Mouse (Mus musculus) forebrain, embryonic 16.5 days (tissue): ENCODE results near the gene Cadm3. TPM values are rescaled to one million over a fixed set of nuclear protein-coding genes. Genes with fewer than 3 reads are reported as not detected.

ENCODE experiments used
- ATAC-seq: fragments of 200-750 bp; cut with Nextera tagmentation; 2 replicates; pipeline ENCODE4 v1.8.0; 2017; ENCODE audit warnings: mild to moderate bottlenecking, moderate library complexity
- H3K27ac ChIP-seq: fragments of 300-500 bp; sonication (generic); 2 replicates; pipeline ENCODE4 v1.5.1; 2014; ENCODE audit warnings: low read length, control low read depth
- H3K27me3 ChIP-seq: fragments of 300-500 bp; sonication (generic); replicated peaks from 2 replicates; pipeline ENCODE4 v1.6.1; 2014; ENCODE audit warnings: low read length; ENCODE audit not compliant: control insufficient read depth, insufficient read depth
- H3K36me3 ChIP-seq: fragments of 300-500 bp; sonication (generic); 2 replicates; pipeline ENCODE4 v1.6.1; 2014; ENCODE audit not compliant: control insufficient read depth, insufficient read depth
- H3K4me1 ChIP-seq: fragments of 300-500 bp; sonication (generic); replicated peaks from 2 replicates; pipeline ENCODE4 v1.6.1; 2014; ENCODE audit warnings: low read length; ENCODE audit not compliant: control insufficient read depth, insufficient read depth
- H3K4me2 ChIP-seq: fragments of 300-500 bp; sonication (generic); 2 replicates; pipeline ENCODE4 v1.6.1; 2014; ENCODE audit warnings: mild to moderate bottlenecking, low read length, control low read depth
- H3K4me3 ChIP-seq: fragments of 300-500 bp; sonication (generic); replicated peaks from 2 replicates; pipeline ENCODE4 v1.5.1; 2014; ENCODE audit warnings: mild to moderate bottlenecking, low read length, control low read depth
- H3K9ac ChIP-seq: fragments of 300-500 bp; sonication (generic); replicated peaks from 2 replicates; pipeline ENCODE4 v1.6.1; 2014; ENCODE audit warnings: low read depth, low read length, control low read depth
- H3K9me3 ChIP-seq: fragments of 300-500 bp; sonication (generic); 2 replicates; pipeline ENCODE4 v1.6.1; 2016; ENCODE audit warnings: low read length; ENCODE audit not compliant: control insufficient read depth
- WGBS: fragments of 180-500 bp; shearing (Covaris S2); extraction: QIAGEN DNeasy Blood & Tissue Kit; methylation state at CpG from one replicate; pipeline ENCODE4 v1.1.7; 2014; 5-methylcytosine and 5-hydroxymethylcytosine counted together
- polyA plus RNA-seq: library from polyadenylated mRNA; unstranded; fragments of >200 nt; fragmentation: Nextera tagmentation; extraction: Ambion mirVana; gene quantifications from 2 replicates; pipeline ENCODE4 v1.2.1, GENCODE M21; 2015

Cadm3 gene
- polyA plus RNA-seq, 1 experiment from 2014 or later = 47.1 TPM

- peaks cover 14% of the 10 kb centered on the region; the same call in 1 of the 2 replicates for H3K36me3 ChIP-seq
- H3K4me2 ChIP-seq = no peak overlapping the region
- 20% methylated on average over 1 of the region's 1 CpGs for whole genome bisulfite sequencing
- H3K27me3 ChIP-seq = no peaks in the 10 kb centered on the region
- ATAC-seq = no peak
- no peak overlapping the region for H3K4me3 ChIP-seq
- peaks cover 15% of the 10 kb centered on the region for H3K4me1 ChIP-seq
- no peak overlapping the region for H3K9ac ChIP-seq
- H3K9me3 ChIP-seq = no peaks in the 10 kb centered on the region
- no peak overlapping the region for H3K27ac ChIP-seq
Observed at GRCm38 (mm10) chr1:173348527-173348926, 19.0 kb downstream of the Cadm3 start.

- 93% methylated on average over 4 of the region's 4 CpGs for WGBS
- ATAC-seq = no peak
- Histone ChIP-seq H3K27ac (no peak overlapping the region), H3K36me3 (peaks cover 24% of the 10 kb centered on the region; the same call in 1 of the 2 replicates), H3K27me3 (no peaks in the 10 kb centered on the region), H3K4me1 (peaks cover 11% of the 10 kb centered on the region), H3K9ac (no peak overlapping the region), H3K4me2 (no peak overlapping the region), H3K4me3 (no peak overlapping the region), H3K9me3 (no peaks in the 10 kb centered on the region)
Observed at GRCm38 (mm10) chr1:173345112-173345511, 22.4 kb downstream of the Cadm3 start.

- H3K4me1 ChIP-seq = peaks cover 6% of the 10 kb centered on the region
- peak; percentile 56; the same call in 1 of the 2 replicates for ATAC-seq
- H3K27me3 ChIP-seq = no peaks in the 10 kb centered on the region
- no peaks in the 10 kb centered on the region for H3K9me3 ChIP-seq
- WGBS = 11% methylated on average over 3 of the region's 3 CpGs
- H3K36me3 ChIP-seq = peaks cover 24% of the 10 kb centered on the region; the same call in 1 of the 2 replicates
- H3K9ac ChIP-seq = no peak overlapping the region
- H3K4me2 ChIP-seq = no peak overlapping the region
- no peak overlapping the region for H3K4me3 ChIP-seq
- H3K27ac ChIP-seq = no peak overlapping the region
Observed at GRCm38 (mm10) chr1:173343934-173344333, 23.6 kb downstream of the Cadm3 start.

GRCm38 (mm10) chr1:173342425-173342824, 25.1 kb downstream of the Cadm3 start:
- H3K9ac ChIP-seq = no peak overlapping the region
- no peaks in the 10 kb centered on the region for H3K27me3 ChIP-seq
- no peaks in the 10 kb centered on the region for H3K9me3 ChIP-seq
- WGBS = 38% methylated on average over 1 of the region's 1 CpGs
- peaks cover 28% of the 10 kb centered on the region; the same call in 1 of the 2 replicates for H3K36me3 ChIP-seq
- H3K27ac ChIP-seq = no peak overlapping the region
- no peak overlapping the region for H3K4me3 ChIP-seq
- peak; percentile 41 for ATAC-seq
- peaks cover 6% of the 10 kb centered on the region for H3K4me1 ChIP-seq
- H3K4me2 ChIP-seq = no peak overlapping the region

GRCm38 (mm10) chr1:173339543-173339942, 28.0 kb downstream of the Cadm3 start:
- no peaks in the 10 kb centered on the region for H3K27me3 ChIP-seq
- 11% methylated on average over 2 of the region's 2 CpGs for WGBS
- H3K27ac ChIP-seq = no peak overlapping the region
- no peak overlapping the region for H3K4me2 ChIP-seq
- peaks cover 6% of the 10 kb centered on the region for H3K4me1 ChIP-seq
- no peaks in the 10 kb centered on the region for H3K9me3 ChIP-seq
- H3K36me3 ChIP-seq = peaks cover 20% of the 10 kb centered on the region; the same call in 1 of the 2 replicates
- no peak overlapping the region for H3K9ac ChIP-seq
- no peak overlapping the region for H3K4me3 ChIP-seq
- peak; percentile 45 for ATAC-seq

- WGBS = 93% methylated on average over 10 of the region's 10 CpGs
- Histone ChIP-seq H3K9me3 (no peaks in the 10 kb centered on the region), H3K9ac (no peak overlapping the region), H3K36me3 (peaks cover 14% of the 10 kb centered on the region; the same call in 1 of the 2 replicates), H3K27ac (no peak overlapping the region), H3K27me3 (no peaks in the 10 kb centered on the region), H3K4me2 (no peak overlapping the region), H3K4me3 (no peak overlapping the region), H3K4me1 (no peaks in the 10 kb centered on the region)
- no peak for ATAC-seq
Observed at GRCm38 (mm10) chr1:173337008-173337407, 30.5 kb downstream of the Cadm3 start.

- H3K36me3 ChIP-seq = peaks cover 12% of the 10 kb centered on the region; the same call in 1 of the 2 replicates
- ATAC-seq = no peak
Observed at GRCm38 (mm10) chr1:173335903-173336302, 31.6 kb downstream of the Cadm3 start.

GRCm38 (mm10) chr1:173333312-173334253, 33.9 kb downstream of the Cadm3 start, which contains the start of gene Ackr1:
Gene Ackr1 (minus strand): TSS chr1:173333750.
- ATAC-seq = 0 out of 2 replicates have a peak, but pooled peaks have one; percentile 13
- H3K27ac ChIP-seq = no peak within 1 kb of the TSS
- 73% methylated on average over 9 of the region's 9 CpGs for WGBS

More at GRCm38 (mm10) chr1:173335903-173336302, 31.6 kb downstream of the Cadm3 start:
- Histone ChIP-seq H3K27ac (no peak overlapping the region), H3K4me1 (no peaks in the 10 kb centered on the region), H3K9me3 (no peaks in the 10 kb centered on the region), H3K9ac (no peak overlapping the region), H3K4me3 (no peak overlapping the region), H3K4me2 (no peak overlapping the region), H3K27me3 (no peaks in the 10 kb centered on the region)
- 55% methylated on average over 11 of the region's 11 CpGs for WGBS

GRCm38 (mm10) chr1:173332418-173332817, 35.1 kb downstream of the Cadm3 start:
- no peak overlapping the region for H3K27ac ChIP-seq
- H3K4me3 ChIP-seq = no peak overlapping the region
- peaks cover 5% of the 10 kb centered on the region; the same call in 1 of the 2 replicates for H3K4me1 ChIP-seq
- H3K4me2 ChIP-seq = no peak overlapping the region
- no peaks in the 10 kb centered on the region for H3K36me3 ChIP-seq
- WGBS = 90% methylated on average over 5 of the region's 5 CpGs
- ATAC-seq = no peak
- no peak overlapping the region for H3K9ac ChIP-seq
- no peaks in the 10 kb centered on the region for H3K9me3 ChIP-seq
- H3K27me3 ChIP-seq = no peaks in the 10 kb centered on the region

More at GRCm38 (mm10) chr1:173333312-173334253, 33.9 kb downstream of the Cadm3 start, which contains the start of gene Ackr1:
- Histone ChIP-seq H3K9ac (no peak within 1 kb of the TSS), H3K27me3 (no peaks in the 10 kb centered on the region), H3K36me3 (0 out of 2 replicates have a peak, but pooled peaks cover 4% of the 10 kb centered on the region), H3K9me3 (no peaks in the 10 kb centered on the region), H3K4me2 (no peak within 1 kb of the TSS), H3K4me1 (peaks cover under 1% of the 10 kb centered on the region; the same call in 1 of the 2 replicates), H3K4me3 (no peak within 1 kb of the TSS)
